Mouse (Mus musculus) MEL (cell line): ENCODE measurements around the gene Kif26a. TPM values are rescaled to one million over a fixed set of nuclear protein-coding genes. Genes with fewer than 3 reads are reported as not detected.

Source experiments
- DNase-seq: peaks from one replicate; pipeline ENCODE4 v3.0.0; 2011; ENCODE audit warnings: low read depth, low spot score
- H3K27ac ChIP-seq: 2 replicates; pipeline ENCODE4 v1.5.1; 2012; ENCODE audit warnings: low read depth, mild to moderate bottlenecking, control low read depth, low read length, moderate library complexity; ENCODE audit not compliant: control insufficient read depth
- H3K27me3 ChIP-seq, 2 experiments: fragments of 150-350 bp in 1 of 2; sonication (generic) in 1 of 2; 2 replicates each; pipeline ENCODE4 v1.6.1; 2012; ENCODE audit warnings: low read length in 2 of 2, mild to moderate bottlenecking in 2 of 2, improper control_type of control experiment in 1 of 2, moderate library complexity in 1 of 2; ENCODE audit not compliant: insufficient read depth in 2 of 2, control insufficient read depth in 1 of 2
- H3K36me3 ChIP-seq, 2 experiments: 2 replicates each; pipeline ENCODE4 v1.6.1; 2012 to 2014; ENCODE audit warnings: low read length in 2 of 2, improper control_type of control experiment in 1 of 2, inconsistent platforms in 1 of 2, mild to moderate bottlenecking in 1 of 2; ENCODE audit not compliant: insufficient read depth in 2 of 2, control insufficient read depth in 1 of 2
- H3K4me1 ChIP-seq, 2 experiments: fragments of 150-350 bp in 1 of 2; sonication (generic) in 1 of 2; 2 replicates each; pipeline ENCODE4 v1.6.1; 2012; ENCODE audit warnings: low read length in 2 of 2, improper control_type of control experiment in 1 of 2, mild to moderate bottlenecking in 1 of 2; ENCODE audit not compliant: insufficient read depth in 2 of 2, control insufficient read depth in 1 of 2
- H3K4me3 ChIP-seq, 2 experiments: fragments of 150-350 bp in 1 of 2; sonication (generic) in 1 of 2; 2 replicates each; pipeline ENCODE4 v1.5.1; 2012; ENCODE audit warnings: low read depth in 2 of 2, low read length in 2 of 2, mild to moderate bottlenecking in 2 of 2, moderate library complexity in 2 of 2, control low read depth in 1 of 2, improper control_type of control experiment in 1 of 2; ENCODE audit not compliant: control insufficient read depth in 1 of 2, insufficient read depth in 1 of 2
- H3K79me2 ChIP-seq: 2 replicates; pipeline ENCODE4 v1.6.1; 2012; ENCODE audit warnings: mild to moderate bottlenecking, low read length, moderate library complexity; ENCODE audit not compliant: control insufficient read depth, poor library complexity, insufficient read depth
- H3K9ac ChIP-seq: 2 replicates; pipeline ENCODE4 v1.6.1; 2012; ENCODE audit warnings: low read depth, mild to moderate bottlenecking, control low read depth, low read length, moderate library complexity; ENCODE audit not compliant: control insufficient read depth, poor library complexity, severe bottlenecking
- H3K9me3 ChIP-seq: fragments of 150-350 bp; sonication (generic); replicated peaks from 2 replicates; pipeline ENCODE4 v1.6.1; 2012; ENCODE audit warnings: mild to moderate bottlenecking, low read length, improper control_type of control experiment, moderate library complexity; ENCODE audit not compliant: insufficient read depth
- CHD1 ChIP-seq: IDR thresholded peaks from 2 replicates; pipeline ENCODE4 v1.6.1; 2012; ENCODE audit warnings: low read depth, mild to moderate bottlenecking, inconsistent platforms, low read length, improper control_type of control experiment
- CTCF ChIP-seq, 3 experiments: IDR thresholded peaks in 2 of 3; conservative IDR thresholded peaks in 1 of 3; 2 replicates each; pipeline ENCODE4 v1.5.1; 2011 to 2012; ENCODE audit warnings: low read length in 3 of 3, low read depth in 2 of 3, mild to moderate bottlenecking in 2 of 3, improper control_type of control experiment in 1 of 3, inconsistent platforms in 1 of 3, mixed read lengths in 1 of 3, moderate library complexity in 1 of 3; ENCODE audit not compliant: control insufficient read depth in 1 of 3, insufficient read depth in 1 of 3, poor library complexity in 1 of 3, severe bottlenecking in 1 of 3
- EP300 ChIP-seq, 2 experiments: IDR thresholded peaks; 2 replicates each; pipeline ENCODE4 v1.6.1; 2011; ENCODE audit warnings: improper control_type of control experiment in 2 of 2, low read length in 2 of 2, low read depth in 1 of 2, mild to moderate bottlenecking in 1 of 2
- ETS1 ChIP-seq: IDR thresholded peaks from 2 replicates; pipeline ENCODE4 v1.6.1; 2012; ENCODE audit warnings: low read depth, mild to moderate bottlenecking, inconsistent platforms, low read length, improper control_type of control experiment, moderate library complexity
- GABPA ChIP-seq: IDR thresholded peaks from 2 replicates; pipeline ENCODE4 v1.6.1; 2012; ENCODE audit warnings: low read depth, mild to moderate bottlenecking, inconsistent platforms, low read length, improper control_type of control experiment, moderate library complexity
- JUND ChIP-seq: IDR thresholded peaks from 2 replicates; pipeline ENCODE4 v1.6.1; 2011; ENCODE audit warnings: low read depth, mild to moderate bottlenecking, improper control_type of control experiment, low read length
- KAT2A ChIP-seq: conservative IDR thresholded peaks from 2 replicates; pipeline ENCODE4 v1.6.1; 2012; ENCODE audit warnings: low read depth, low read length, improper control_type of control experiment, inconsistent platforms
- MAFK ChIP-seq: IDR thresholded peaks from 2 replicates; pipeline ENCODE4 v1.6.1; 2011; ENCODE audit warnings: low read depth, mild to moderate bottlenecking, low read length, improper control_type of control experiment, borderline replicate concordance
- MAX ChIP-seq: IDR thresholded peaks from 2 replicates; pipeline ENCODE4 v1.6.1; 2011; ENCODE audit warnings: low read length, improper control_type of control experiment
- MAZ ChIP-seq: IDR thresholded peaks from 2 replicates; pipeline ENCODE4 v1.6.1; 2012; ENCODE audit warnings: low read depth, mild to moderate bottlenecking, inconsistent platforms, low read length, improper control_type of control experiment
- MXI1 ChIP-seq: IDR thresholded peaks from 2 replicates; pipeline ENCODE4 v1.6.1; 2011; ENCODE audit warnings: mild to moderate bottlenecking, low read depth, low read length, improper control_type of control experiment
- MYC ChIP-seq: IDR thresholded peaks from 2 replicates; pipeline ENCODE4 v1.6.1; 2011; ENCODE audit warnings: low read depth, mild to moderate bottlenecking, low read length, improper control_type of control experiment, moderate library complexity
- NELFE ChIP-seq: IDR thresholded peaks from 2 replicates; pipeline ENCODE4 v1.6.1; 2011; ENCODE audit warnings: low read depth, low read length, improper control_type of control experiment
- NRF1 ChIP-seq: IDR thresholded peaks from 2 replicates; pipeline ENCODE4 v1.6.1; 2014; ENCODE audit warnings: low read depth, mild to moderate bottlenecking, inconsistent platforms, low read length, improper control_type of control experiment, moderate library complexity; ENCODE audit not compliant: poor library complexity, insufficient read depth, severe bottlenecking
- POLR2A ChIP-seq, 2 experiments: IDR thresholded peaks; 2 replicates each; pipeline ENCODE4 v1.6.1; 2011 to 2012; ENCODE audit warnings: low read length in 2 of 2, mild to moderate bottlenecking in 2 of 2, control low read depth in 1 of 2, improper control_type of control experiment in 1 of 2, low read depth in 1 of 2, moderate library complexity in 1 of 2; ENCODE audit not compliant: control insufficient read depth in 1 of 2, insufficient read depth in 1 of 2, poor library complexity in 1 of 2
- POLR2AphosphoS2 ChIP-seq: IDR thresholded peaks from 2 replicates; pipeline ENCODE4 v1.6.1; 2011; ENCODE audit warnings: low read length, improper control_type of control experiment
- RAD21 ChIP-seq: IDR thresholded peaks from 2 replicates; pipeline ENCODE4 v1.6.1; 2011; ENCODE audit warnings: mild to moderate bottlenecking, low read depth, low read length, improper control_type of control experiment
- RCOR1 ChIP-seq: IDR thresholded peaks from 2 replicates; pipeline ENCODE4 v1.6.1; 2012; ENCODE audit warnings: low read depth, mild to moderate bottlenecking, inconsistent platforms, low read length, improper control_type of control experiment
- SIN3A ChIP-seq: IDR thresholded peaks from 2 replicates; pipeline ENCODE4 v1.6.1; 2012; ENCODE audit warnings: low read length, improper control_type of control experiment, inconsistent platforms
- SMC3 ChIP-seq: IDR thresholded peaks from 2 replicates; pipeline ENCODE4 v1.6.1; 2011; ENCODE audit warnings: low read depth, low read length, improper control_type of control experiment
- TAL1 ChIP-seq: IDR thresholded peaks from 2 replicates; pipeline ENCODE4 v1.6.1; 2012; ENCODE audit warnings: mild to moderate bottlenecking, inconsistent platforms, low read length, moderate library complexity, mixed read lengths
- TCF12 ChIP-seq: IDR thresholded peaks from 2 replicates; pipeline ENCODE4 v1.6.1; 2014; ENCODE audit warnings: low read depth, mild to moderate bottlenecking, inconsistent platforms, low read length, improper control_type of control experiment, moderate library complexity
- USF1 ChIP-seq: IDR thresholded peaks from 2 replicates; pipeline ENCODE4 v1.6.1; 2014; ENCODE audit warnings: low read depth, mild to moderate bottlenecking, inconsistent platforms, low read length, improper control_type of control experiment, moderate library complexity
- ZC3H11A ChIP-seq: IDR thresholded peaks from 2 replicates; pipeline ENCODE4 v1.6.1; 2012; ENCODE audit warnings: low read depth, mild to moderate bottlenecking, inconsistent platforms, low read length, improper control_type of control experiment
- ZKSCAN1 ChIP-seq: IDR thresholded peaks from 2 replicates; pipeline ENCODE4 v1.6.1; 2012; ENCODE audit warnings: low read depth, mild to moderate bottlenecking, inconsistent platforms, low read length, improper control_type of control experiment, moderate library complexity
- ZNF384 ChIP-seq: IDR thresholded peaks from 2 replicates; pipeline ENCODE4 v1.6.1; 2012; ENCODE audit warnings: low read depth, mild to moderate bottlenecking, inconsistent platforms, low read length, improper control_type of control experiment
- polyA plus RNA-seq, 2 experiments: library from polyadenylated mRNA; stranded (reverse) in 1 of 2; unstranded in 1 of 2; fragments of >175 nt in 1 of 2; fragments of >200 nt in 1 of 2; gene quantifications; 2 replicates each; pipeline versions ENCODE4 v1.2.1 to v1.2.4; 2012; ENCODE audit warnings: low replicate concordance in 2 of 2, low read depth in 1 of 2; ENCODE audit not compliant: insufficient read length in 2 of 2, insufficient read depth in 1 of 2, missing spikeins in 1 of 2
- total RNA-seq: library from RNA; depleted of rRNA; stranded (reverse); fragments of 300-350 nt; gene quantifications from 2 replicates; pipeline ENCODE4 v1.2.3, GENCODE M21; 2012

Kif26a gene
- total and polyA plus RNA-seq, 3 experiments, result 4.8 to 6.9 TPM; not detected in 1

- H3K4me3 ChIP-seq, result no peak overlapping the region
- no peaks in the 10 kb centered on the region for H3K36me3 ChIP-seq
- H3K27ac ChIP-seq, result no peak overlapping the region
- no peaks in the 10 kb centered on the region for H3K79me2 ChIP-seq
- H3K9ac ChIP-seq, result no peak overlapping the region
- H3K4me1 ChIP-seq, result no peaks in the 10 kb centered on the region
- H3K27me3 ChIP-seq, result no peaks in the 10 kb centered on the region
- no peak for TF ChIP-seq CHD1
- TF ChIP-seq NELFE, result no peak
- no peak for TF ChIP-seq MXI1
- no peak for TF ChIP-seq SIN3A
- TF ChIP-seq MAX, result no peak
- no peak for TF ChIP-seq RCOR1
- TF ChIP-seq JUND, result no peak
- TF ChIP-seq GABPA, result no peak
- TF ChIP-seq POLR2AphosphoS2, result no peak
- TF ChIP-seq SMC3, result no peak
- TF ChIP-seq CTCF (IDR thresholded peaks at IDR 0.05 in 2 of 3, conservative IDR thresholded peaks at IDR 0.05 in 1 of 3; ENCODE audit: control insufficient read depth in 1 of 3, insufficient read depth in 1 of 3, low read depth in 2 of 3, low read length in 3 of 3, poor library complexity in 1 of 3, severe bottlenecking in 1 of 3), result no peak
- TF ChIP-seq RAD21, result no peak
- no peak for TF ChIP-seq MAZ
- no peak for TF ChIP-seq ZNF384
- no peak for TF ChIP-seq MAFK
- no peak for TF ChIP-seq TCF12
- no peak for TF ChIP-seq EP300 (IDR thresholded peaks at IDR 0.05; ENCODE audit: low read depth in 1 of 2, low read length in 2 of 2)
- no peak for TF ChIP-seq POLR2A (IDR thresholded peaks at IDR 0.05; ENCODE audit: control insufficient read depth in 1 of 2, insufficient read depth in 1 of 2, low read depth in 1 of 2, low read length in 2 of 2, poor library complexity in 1 of 2)
- no peak for TF ChIP-seq ZC3H11A
- no peaks in the 10 kb centered on the region for H3K9me3 ChIP-seq
- no peak for DNase-seq
These were observed 71.0 kb downstream of the Kif26a start for GRCm38 (mm10) chr12:112217021-112217420.

DNA sequence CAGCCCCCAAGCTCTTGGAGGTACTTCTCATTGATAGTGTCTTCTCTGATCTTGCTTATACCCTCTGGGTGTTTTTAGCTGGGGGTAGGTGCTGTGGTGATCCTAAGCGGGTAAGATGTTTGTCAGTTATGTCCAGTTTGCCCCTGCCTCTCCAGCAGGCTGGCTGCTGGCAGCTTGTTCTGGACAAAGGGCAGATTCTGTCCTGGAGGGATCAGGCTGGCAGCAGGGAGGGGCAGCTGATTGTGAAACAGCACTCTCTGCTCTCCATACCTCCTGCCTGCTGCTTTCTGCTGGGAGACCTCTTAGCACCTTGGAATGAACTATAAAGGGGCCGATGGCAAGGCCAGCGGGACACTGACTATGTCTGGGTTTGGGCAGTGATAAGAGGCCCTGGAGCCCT lies 71.7 kb downstream of the Kif26a start:
- no peak overlapping the region for H3K4me3 ChIP-seq
- DNase-seq, result no peak

More for the DNA sequence above, 71.7 kb downstream of the Kif26a start:
- no peaks in the 10 kb centered on the region for H3K79me2 ChIP-seq
- no peaks in the 10 kb centered on the region for H3K36me3 ChIP-seq
- no peak overlapping the region for H3K27ac ChIP-seq
- no peak overlapping the region for H3K9ac ChIP-seq
- H3K27me3 ChIP-seq, result no peaks in the 10 kb centered on the region
- no peaks in the 10 kb centered on the region for H3K9me3 ChIP-seq
- TF ChIP-seq KAT2A, result no peak
- TF ChIP-seq MYC, result no peak
- TF ChIP-seq NRF1, result no peak
- no peak for TF ChIP-seq RCOR1
- no peak for TF ChIP-seq ZKSCAN1
- TF ChIP-seq MAX, result no peak
- TF ChIP-seq CHD1, result no peak
- TF ChIP-seq ETS1, result no peak
- no peak for TF ChIP-seq USF1
- TF ChIP-seq TAL1, result no peak
- no peaks in the 10 kb centered on the region for H3K4me1 ChIP-seq
